Mouse (Mus musculus) olfactory bulb, adult 2 months (tissue): ENCODE data around the gene Clcc1. TPM values are rescaled to one million over a fixed set of nuclear protein-coding genes. Genes with fewer than 3 reads are reported as not detected.
"Not testable (repeated sequence)": the region's sequence is repeated elsewhere in the genome, so short reads cannot be mapped to it uniquely, and the experiment has no call there.

Experiments
- H3K27ac ChIP-seq: fragments of 200-500 bp; 2 replicates; pipeline ENCODE4 v1.5.1; 2012; ENCODE audit warnings: low read depth, low read length; ENCODE audit not compliant: insufficient read depth
- H3K4me1 ChIP-seq: fragments of 200-500 bp; 2 replicates; pipeline ENCODE4 v1.6.1; 2012; ENCODE audit warnings: low read length; ENCODE audit not compliant: control insufficient read depth, insufficient read depth
- H3K4me3 ChIP-seq: fragments of 200-500 bp; 2 replicates; pipeline ENCODE4 v1.5.1; 2012; ENCODE audit warnings: mild to moderate bottlenecking, low read depth, low read length, moderate library complexity; ENCODE audit not compliant: insufficient read depth
- CTCF ChIP-seq: fragments of 200-500 bp; IDR thresholded peaks from 2 replicates; pipeline ENCODE4 v1.5.1; 2012; ENCODE audit warnings: low read depth, mild to moderate bottlenecking, low read length, moderate library complexity; ENCODE audit not compliant: insufficient read depth
- POLR2A ChIP-seq: fragments of 200-500 bp; IDR thresholded peaks from 2 replicates; pipeline ENCODE4 v1.6.1; 2012; ENCODE audit warnings: mild to moderate bottlenecking, low read depth, low read length, moderate library complexity; ENCODE audit not compliant: insufficient read depth
- WGBS: fragments of 180-500 bp; shearing (Covaris S2); methylation state at CpG from one replicate; pipeline ENCODE4 v1.1.7; 2018; 5-methylcytosine and 5-hydroxymethylcytosine counted together
- polyA plus RNA-seq: library from polyadenylated mRNA; stranded (reverse); fragments of >200 nt; gene quantifications from 2 replicates; pipeline ENCODE4 v1.2.4, GENCODE M21; 2012; ENCODE audit warnings: low replicate concordance; ENCODE audit not compliant: missing spikeins, insufficient read depth, insufficient read length

Gene Clcc1
- not detected in 2 replicates for polyA plus RNA-seq

GRCm38 (mm10) chr3:108653710-108654379, at the start of gene Clcc1:
TSS of gene Clcc1 (plus strand) at chr3:108653913.
- WGBS = under 1% methylated on average over 57 of the region's 57 CpGs
- TF ChIP-seq CTCF (no peak), POLR2A (peak; percentile 87)

GRCm38 (mm10) chr3:108608906-108609305, 44.8 kb upstream of the Clcc1 start:
- no peak overlapping the region for H3K4me3 ChIP-seq
- 37% methylated on average over 3 of the region's 3 CpGs for WGBS
- TF ChIP-seq CTCF (no peak), POLR2A (no peak)
- H3K4me1 ChIP-seq = no peaks in the 10 kb centered on the region
- H3K27ac ChIP-seq = no peak overlapping the region

More at GRCm38 (mm10) chr3:108653710-108654379, at the start of gene Clcc1:
- Histone ChIP-seq H3K4me3 (peak within 1 kb of the TSS; percentile 100), H3K27ac (peak within 1 kb of the TSS; percentile 87), H3K4me1 (peaks cover 6% of the 10 kb centered on the region)

GRCm38 (mm10) chr3:108634761-108635160, 19.0 kb upstream of the Clcc1 start:
- TF ChIP-seq CTCF (no peak), POLR2A (no peak)
- Histone ChIP-seq H3K4me3 (no peak overlapping the region), H3K27ac (no peak overlapping the region), H3K4me1 (no peaks in the 10 kb centered on the region)
- WGBS = 95% methylated on average over 5 of the region's 5 CpGs

GRCm38 (mm10) chr3:108639412-108639811, 14.3 kb upstream of the Clcc1 start:
- Histone ChIP-seq H3K4me3 (no peak overlapping the region), H3K27ac (no peak overlapping the region), H3K4me1 (no peaks in the 10 kb centered on the region)
- TF ChIP-seq POLR2A = no peak
- no peak for TF ChIP-seq CTCF
- 63% methylated on average over 4 of the region's 4 CpGs for WGBS

- no peak overlapping the region for H3K4me3 ChIP-seq
- no peak overlapping the region for H3K27ac ChIP-seq
- TF ChIP-seq POLR2A = no peak
- TF ChIP-seq CTCF = no peak
- no peaks in the 10 kb centered on the region for H3K4me1 ChIP-seq
- WGBS = 87% methylated on average over 4 of the region's 4 CpGs
Measured at GRCm38 (mm10) chr3:108640998-108641397, 12.7 kb upstream of the Clcc1 start.

- TF ChIP-seq CTCF (no peak), POLR2A (no peak)
- no peak overlapping the region for H3K4me3 ChIP-seq
- H3K27ac ChIP-seq = no peak overlapping the region
- 89% methylated on average over 3 of the region's 3 CpGs for WGBS
- H3K4me1 ChIP-seq = 0 out of 2 replicates have a peak, but pooled peaks cover 3% of the 10 kb centered on the region
Measured at GRCm38 (mm10) chr3:108644856-108645255, 8.9 kb upstream of the Clcc1 start.

- 31% methylated on average over 7 of the region's 7 CpGs for WGBS
- Histone ChIP-seq H3K4me3 (no peak overlapping the region), H3K4me1 (0 out of 2 replicates have a peak, but pooled peaks cover 3% of the 10 kb centered on the region), H3K27ac (no peak overlapping the region)
- TF ChIP-seq POLR2A (no peak), CTCF (no peak)
Measured at GRCm38 (mm10) chr3:108646036-108646435, 7.7 kb upstream of the Clcc1 start.

- not testable (repeated sequence) for H3K4me3 ChIP-seq, H3K4me1 ChIP-seq, H3K27ac ChIP-seq
- 41% methylated on average over 5 of the region's 5 CpGs for WGBS
Measured at GRCm38 (mm10) chr3:108647681-108648080, 6.0 kb upstream of the Clcc1 start.

GRCm38 (mm10) chr3:108652866-108653642, 659 bp upstream of the Clcc1 start:
- TF ChIP-seq CTCF (no peak), POLR2A (no peak)
- H3K4me3 ChIP-seq = no peak overlapping the region
- WGBS = 19% methylated on average over 9 of the region's 9 CpGs

More at GRCm38 (mm10) chr3:108652866-108653642, 659 bp upstream of the Clcc1 start:
- peaks cover 6% of the 10 kb centered on the region for H3K4me1 ChIP-seq
- no peak overlapping the region for H3K27ac ChIP-seq
